Mouse (Mus musculus) heart, embryonic 16.5 days (tissue): ENCODE data around the gene Sbf2. TPM values are rescaled to one million over a fixed set of nuclear protein-coding genes. Genes with fewer than 3 reads are reported as not detected.

Source experiments
- ATAC-seq: fragments of 200-750 bp; cut with Nextera tagmentation; replicated peaks from 2 replicates; pipeline ENCODE4 v1.8.0; 2017; ENCODE audit warnings: moderate number of reproducible peaks; ENCODE audit not compliant: insufficient read depth, low FRiP score; ENCODE audit errors: extremely low read depth
- H3K27ac ChIP-seq: fragments of 300-500 bp; sonication (generic); 2 replicates; pipeline ENCODE4 v1.5.1; 2014; ENCODE audit warnings: mild to moderate bottlenecking, low read length, control low read depth, moderate library complexity
- H3K27me3 ChIP-seq: fragments of 300-500 bp; sonication (generic); 2 replicates; pipeline ENCODE4 v1.6.1; 2014; ENCODE audit warnings: low read length, mixed read lengths; ENCODE audit not compliant: control insufficient read depth, insufficient read depth
- H3K36me3 ChIP-seq: fragments of 300-500 bp; sonication (generic); 2 replicates; pipeline ENCODE4 v1.6.1; 2014; ENCODE audit not compliant: control insufficient read depth, insufficient read depth
- H3K4me1 ChIP-seq: fragments of 300-500 bp; sonication (generic); 2 replicates; pipeline ENCODE4 v1.6.1; 2014; ENCODE audit warnings: low read length, mixed read lengths; ENCODE audit not compliant: control insufficient read depth, insufficient read depth
- H3K4me2 ChIP-seq: fragments of 300-500 bp; sonication (generic); 2 replicates; pipeline ENCODE4 v1.6.1; 2014; ENCODE audit warnings: low read depth, mild to moderate bottlenecking, control low read depth, low read length
- H3K4me3 ChIP-seq: fragments of 300-500 bp; sonication (generic); 2 replicates; pipeline ENCODE4 v1.5.1; 2014; ENCODE audit warnings: mild to moderate bottlenecking, control low read depth, low read length
- H3K9ac ChIP-seq: fragments of 300-500 bp; sonication (generic); 2 replicates; pipeline ENCODE4 v1.6.1; 2014; ENCODE audit warnings: low read length, control low read depth
- H3K9me3 ChIP-seq: fragments of 300-500 bp; sonication (generic); replicated peaks from 2 replicates; pipeline ENCODE4 v1.6.1; 2016; ENCODE audit warnings: low read length; ENCODE audit not compliant: control insufficient read depth
- WGBS: fragments of 180-500 bp; shearing (Covaris S2); extraction: QIAGEN DNeasy Blood & Tissue Kit; methylation state at CpG from one replicate; pipeline ENCODE4 v1.1.7; 2014; 5-methylcytosine and 5-hydroxymethylcytosine counted together
- polyA plus RNA-seq: library from polyadenylated mRNA; unstranded; fragments of >200 nt; fragmentation: Nextera tagmentation; extraction: Ambion mirVana; gene quantifications from 2 replicates; pipeline ENCODE4 v1.2.1, GENCODE M21; 2015

Gene Sbf2
- polyA plus RNA-seq: 30.8 and 35.0 TPM in 2 replicates

DNA sequence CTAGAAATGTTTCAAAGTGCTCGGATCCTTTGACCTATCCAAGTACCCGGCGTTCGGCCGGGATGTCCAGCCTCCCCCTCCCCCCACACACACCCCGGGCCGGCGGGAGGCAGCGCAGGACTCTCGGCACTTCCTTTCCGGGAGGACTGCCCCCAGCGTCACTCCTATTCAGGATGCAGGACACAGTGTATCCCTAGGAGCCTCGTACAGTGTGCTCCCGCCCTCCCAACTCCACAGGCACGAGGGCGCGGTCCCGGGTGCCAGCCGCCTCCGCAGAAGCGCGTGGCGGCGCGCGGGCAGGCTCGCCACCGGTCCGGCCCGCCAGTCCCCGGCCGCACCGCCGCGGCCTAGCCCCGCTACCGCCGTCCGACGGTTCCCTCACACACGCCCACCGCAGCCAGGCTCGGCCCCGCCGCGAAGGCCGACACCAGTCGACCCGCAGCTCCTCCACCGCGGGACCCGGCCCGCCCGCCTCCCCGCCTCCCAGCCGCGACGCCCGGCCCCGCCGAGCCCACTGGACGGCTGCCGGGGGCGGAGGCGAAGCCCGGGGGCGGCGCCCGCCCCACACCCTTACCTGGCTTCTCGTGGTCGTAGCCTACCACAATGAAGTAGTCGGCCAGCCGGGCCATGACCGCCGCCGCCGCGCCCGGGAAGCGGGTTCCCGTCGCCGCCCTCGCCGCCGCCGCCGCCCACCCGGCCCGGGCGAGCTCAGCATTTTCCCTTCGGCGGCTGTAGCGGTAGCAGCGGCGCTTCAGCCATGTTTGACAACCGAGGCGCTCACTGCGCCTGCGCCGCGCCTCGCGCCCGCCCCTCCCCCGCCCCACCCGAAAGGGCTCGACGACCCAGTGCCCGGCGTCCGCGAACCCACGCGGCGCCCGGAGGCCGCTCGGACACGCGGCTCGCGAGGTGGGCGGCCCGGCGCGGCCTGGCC, at the start of gene Sbf2:
TSS of gene Sbf2 (minus strand) at position 790 of the 931 bp plus-strand sequence.
- ATAC-seq: peak; percentile 87
- WGBS: under 1% methylated on average over 109 of the region's 127 CpGs
- H3K27ac ChIP-seq: peak within 1 kb of the TSS; percentile 100
- H3K4me3 ChIP-seq: peak within 1 kb of the TSS; percentile 96
- H3K36me3 ChIP-seq: no peaks in the 10 kb centered on the region
- peak within 1 kb of the TSS; percentile 99 for H3K9ac ChIP-seq
- H3K27me3 ChIP-seq: no peaks in the 10 kb centered on the region
- peak within 1 kb of the TSS; percentile 93 for H3K4me2 ChIP-seq
- H3K4me1 ChIP-seq: peaks cover 33% of the 10 kb centered on the region
- no peaks in the 10 kb centered on the region for H3K9me3 ChIP-seq

DNA sequence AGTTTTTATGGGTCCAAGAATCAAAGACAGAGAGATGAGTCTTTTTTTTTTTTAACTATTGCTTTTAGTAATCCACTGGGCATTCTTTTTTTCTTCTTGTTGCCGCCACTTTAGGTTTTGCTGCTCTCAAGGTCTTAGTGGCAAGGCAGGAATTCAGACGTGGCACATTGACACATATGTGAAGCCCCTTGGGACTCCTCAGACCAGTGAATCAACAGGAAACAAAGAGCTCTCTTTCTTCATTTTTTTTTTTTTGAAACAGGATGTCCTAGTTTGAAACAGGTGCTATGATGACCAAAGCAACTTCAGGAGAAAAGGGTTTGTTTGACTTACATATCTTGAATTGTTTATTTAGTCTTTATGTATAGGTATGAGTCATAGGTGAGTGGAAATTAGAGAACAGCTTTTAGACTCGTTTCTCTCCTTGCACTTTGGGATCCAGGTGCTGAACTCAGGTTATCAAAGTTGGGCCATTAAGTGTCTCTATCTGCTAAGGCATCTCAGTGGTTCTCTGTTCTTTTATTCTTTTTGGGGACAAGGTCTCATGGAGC, 43.7 kb upstream of the Sbf2 start:
- whole genome bisulfite sequencing: 47% methylated on average over 3 of the region's 3 CpGs
- H3K9ac ChIP-seq: no peak overlapping the region
- peaks cover 4% of the 10 kb centered on the region for H3K9me3 ChIP-seq
- H3K27me3 ChIP-seq: no peaks in the 10 kb centered on the region
- no peak for ATAC-seq
- peaks cover 3% of the 10 kb centered on the region; the same call in 1 of the 2 replicates for H3K4me1 ChIP-seq
- H3K4me3 ChIP-seq: no peak overlapping the region
- H3K36me3 ChIP-seq: no peaks in the 10 kb centered on the region
- no peak overlapping the region for H3K4me2 ChIP-seq
- H3K27ac ChIP-seq: no peak overlapping the region

- Histone ChIP-seq H3K36me3 (no peaks in the 10 kb centered on the region), H3K9me3 (no peaks in the 10 kb centered on the region), H3K4me1 (peaks cover 3% of the 10 kb centered on the region; the same call in 1 of the 2 replicates), H3K4me2 (no peak overlapping the region), H3K9ac (no peak overlapping the region), H3K4me3 (no peak overlapping the region), H3K27ac (no peak overlapping the region), H3K27me3 (no peaks in the 10 kb centered on the region)
- 30% methylated on average over 6 of the region's 6 CpGs for WGBS
- ATAC-seq: no peak
These were observed 41.2 kb upstream of the Sbf2 start for GRCm38 (mm10) chr7:110655966-110656365.

GRCm38 (mm10) chr7:110655230-110655629, 40.5 kb upstream of the Sbf2 start:
- no peak overlapping the region for H3K4me3 ChIP-seq
- ATAC-seq: no peak
- H3K36me3 ChIP-seq: no peaks in the 10 kb centered on the region
- no peaks in the 10 kb centered on the region for H3K9me3 ChIP-seq
- peaks cover 3% of the 10 kb centered on the region; the same call in 1 of the 2 replicates for H3K4me1 ChIP-seq
- H3K27ac ChIP-seq: no peak overlapping the region
- H3K27me3 ChIP-seq: no peaks in the 10 kb centered on the region
- no peak overlapping the region for H3K4me2 ChIP-seq
- H3K9ac ChIP-seq: no peak overlapping the region
- WGBS: 60% methylated on average over 3 of the region's 3 CpGs

- 53% methylated on average over 6 of the region's 6 CpGs for WGBS
These were observed 36.4 kb upstream of the Sbf2 start for GRCm38 (mm10) chr7:110651091-110651490.

GRCm38 (mm10) chr7:110650491-110650890, 35.8 kb upstream of the Sbf2 start:
- no peak for ATAC-seq
- Histone ChIP-seq H3K4me2 (no peak overlapping the region), H3K4me1 (peaks cover 9% of the 10 kb centered on the region), H3K36me3 (no peaks in the 10 kb centered on the region), H3K9ac (no peak overlapping the region), H3K27ac (no peak overlapping the region), H3K27me3 (no peaks in the 10 kb centered on the region), H3K4me3 (no peak overlapping the region), H3K9me3 (peaks cover 6% of the 10 kb centered on the region)
- WGBS: 49% methylated on average over 4 of the region's 4 CpGs

More at GRCm38 (mm10) chr7:110651091-110651490, 36.4 kb upstream of the Sbf2 start:
- Histone ChIP-seq H3K27ac (no peak overlapping the region), H3K4me3 (no peak overlapping the region), H3K27me3 (no peaks in the 10 kb centered on the region), H3K36me3 (no peaks in the 10 kb centered on the region), H3K9me3 (peaks cover 6% of the 10 kb centered on the region), H3K4me1 (peaks cover 9% of the 10 kb centered on the region), H3K4me2 (no peak overlapping the region), H3K9ac (no peak overlapping the region)
- no peak for ATAC-seq

- H3K36me3 ChIP-seq: no peaks in the 10 kb centered on the region
- no peak overlapping the region for H3K9ac ChIP-seq
- 77% methylated on average over 6 of the region's 6 CpGs for WGBS
- H3K27me3 ChIP-seq: no peaks in the 10 kb centered on the region
- no peak overlapping the region for H3K4me3 ChIP-seq
- peaks cover 7% of the 10 kb centered on the region for H3K4me1 ChIP-seq
- H3K9me3 ChIP-seq: peaks cover 6% of the 10 kb centered on the region
- no peak overlapping the region for H3K27ac ChIP-seq
- no peak overlapping the region for H3K4me2 ChIP-seq
- ATAC-seq: no peak
These were observed 34.6 kb upstream of the Sbf2 start for GRCm38 (mm10) chr7:110649133-110649987.

DNA sequence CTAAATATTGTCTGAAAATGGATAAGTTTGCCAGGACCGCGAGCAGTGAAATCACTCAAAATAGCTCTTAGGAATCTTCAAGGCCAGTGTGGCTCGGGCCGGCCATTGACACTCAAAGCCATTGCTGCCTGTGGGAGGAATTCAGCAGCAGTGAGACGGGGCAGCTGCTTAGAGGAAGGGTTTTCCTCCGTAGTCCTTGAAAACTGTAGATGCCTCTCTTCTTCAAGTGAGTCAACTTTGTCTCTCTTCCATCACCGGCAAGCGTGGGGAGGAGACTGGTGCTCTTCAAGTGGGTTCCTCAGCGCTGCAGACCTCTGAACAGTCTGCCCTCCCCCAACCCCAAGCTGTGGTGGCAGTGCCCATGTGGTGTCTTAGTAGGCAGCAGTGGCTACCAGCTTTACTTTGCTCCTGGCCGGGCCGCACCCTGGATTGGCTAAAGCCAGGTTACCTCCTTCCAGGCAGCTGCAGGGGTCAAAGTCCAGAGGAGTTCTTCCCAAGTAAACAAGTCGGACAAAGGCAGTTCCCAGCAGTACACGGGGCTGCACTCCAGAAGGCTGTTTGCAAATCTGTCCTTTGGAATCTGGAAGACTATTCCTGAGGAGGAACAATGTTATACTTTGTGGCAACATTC, 33.8 kb upstream of the Sbf2 start:
- H3K9me3 ChIP-seq: peaks cover 6% of the 10 kb centered on the region
- H3K9ac ChIP-seq: no peak overlapping the region
- no peaks in the 10 kb centered on the region for H3K27me3 ChIP-seq
- no peak for ATAC-seq
- peak overlapping the region; percentile 4; the same call in 1 of the 2 replicates for H3K4me2 ChIP-seq
- H3K4me3 ChIP-seq: no peak overlapping the region
- peaks cover 6% of the 10 kb centered on the region for H3K4me1 ChIP-seq
- WGBS: 39% methylated on average over 13 of the region's 13 CpGs
- no peaks in the 10 kb centered on the region for H3K36me3 ChIP-seq
- no peak overlapping the region; the same call in 1 of the 2 replicates for H3K27ac ChIP-seq
